Mouse (Mus musculus): ENCODE measurements around the gene Zfp617.

- TF ChIP-seq POLR2A (IDR thresholded peaks at IDR 0.05; ENCODE audit: control insufficient read depth, extremely low read depth, insufficient read depth, low read length, poor library complexity), result no peak
- no peak for TF ChIP-seq CTCF (IDR thresholded peaks at IDR 0.05; ENCODE audit: borderline replicate concordance, control insufficient read depth, extremely low read depth, insufficient read depth, low read length, poor library complexity)
Observed at GRCm38 (mm10) chr8:71941776-71942175, 33.3 kb downstream of the Zfp617 start.
